Mouse (Mus musculus): Measurements from ENCODE around the gene Gemin5.
A peak's percentile ranks its signal among the peaks of the same experiment; 100 is the strongest.

Gene Gemin5

DNA sequence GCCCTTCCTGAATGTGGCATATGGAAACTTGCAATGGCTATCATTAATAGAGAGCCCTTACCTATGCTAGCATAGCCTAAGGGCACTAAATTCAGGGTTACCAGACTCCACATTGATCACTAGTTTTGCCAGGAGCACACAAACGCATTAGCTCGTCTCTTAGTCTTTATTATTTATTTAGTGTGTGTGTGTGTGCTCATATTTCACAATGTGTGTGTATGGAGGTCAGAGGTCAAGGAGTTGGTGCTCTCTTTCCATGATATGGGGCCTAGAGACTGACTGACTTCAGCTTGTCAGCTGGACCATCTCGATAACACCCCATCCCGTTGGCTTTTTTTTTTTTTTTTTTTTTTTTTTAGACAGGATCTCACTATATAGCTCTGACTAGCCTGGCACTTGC, 1.3 kb upstream of the Gemin5 start:
- DNase-seq: no peak

DNA sequence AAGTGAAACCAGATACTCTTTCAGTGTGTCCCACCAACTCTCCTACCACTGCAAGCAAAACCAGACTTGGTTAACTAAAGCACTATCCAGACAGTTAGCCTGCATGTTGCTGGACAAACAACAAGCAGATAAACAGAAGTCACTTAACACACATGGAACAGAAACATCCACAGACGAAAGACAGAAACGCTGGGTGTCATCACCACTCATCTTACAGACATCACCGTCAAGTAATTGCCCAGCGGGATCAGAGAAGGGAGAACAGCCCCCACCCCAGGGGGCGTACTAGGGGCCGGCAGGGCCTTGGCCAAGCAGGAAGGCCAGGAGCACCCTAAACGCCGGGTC, 545 bp downstream of the Gemin5 start:
- no peak for DNase-seq

GRCm38 (mm10) chr11:58165072-58165471, 3.3 kb downstream of the Gemin5 start:
- DNase-seq: no peak

DNA sequence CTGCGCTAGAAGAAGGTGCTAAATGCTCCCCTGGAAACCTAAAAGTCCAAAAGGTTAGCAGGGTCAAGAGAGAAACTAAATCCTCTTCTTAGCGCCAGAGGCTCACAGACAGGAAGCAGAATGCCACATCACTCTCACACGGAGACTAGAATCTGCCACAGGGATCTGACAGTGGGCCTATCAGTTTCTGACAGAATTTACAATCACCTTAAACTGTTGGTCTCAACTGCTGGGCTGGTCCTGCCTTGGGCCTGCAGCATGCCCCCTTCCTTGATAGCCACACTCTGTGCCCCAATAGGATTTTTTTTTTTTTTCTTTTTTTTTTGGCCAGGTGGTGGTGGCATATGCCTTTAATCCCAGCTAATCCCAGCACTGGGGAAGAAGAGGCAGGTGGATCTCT, 11.5 kb downstream of the Gemin5 start:
- DNase-seq: no peak

DNA sequence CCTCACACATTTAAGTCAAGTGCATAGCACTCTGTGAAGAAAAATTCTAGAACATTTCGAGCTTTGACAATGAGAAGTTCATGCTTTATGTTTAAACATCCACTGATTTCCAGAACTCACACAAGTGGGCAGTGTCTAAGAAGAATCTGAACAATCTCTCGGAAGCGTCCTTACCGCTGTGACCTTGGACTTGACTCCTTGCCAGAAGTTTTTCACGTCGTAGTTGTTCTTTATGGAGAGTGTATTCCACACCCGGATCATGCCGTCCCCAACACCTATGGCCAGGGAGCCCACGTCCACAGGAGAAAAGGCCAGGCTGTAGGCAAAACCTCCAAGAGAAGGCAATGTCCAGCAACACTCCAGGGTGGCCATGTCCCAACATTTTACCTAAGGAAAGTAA, 12.9 kb downstream of the Gemin5 start:
- DNase-seq: no peak

DNA sequence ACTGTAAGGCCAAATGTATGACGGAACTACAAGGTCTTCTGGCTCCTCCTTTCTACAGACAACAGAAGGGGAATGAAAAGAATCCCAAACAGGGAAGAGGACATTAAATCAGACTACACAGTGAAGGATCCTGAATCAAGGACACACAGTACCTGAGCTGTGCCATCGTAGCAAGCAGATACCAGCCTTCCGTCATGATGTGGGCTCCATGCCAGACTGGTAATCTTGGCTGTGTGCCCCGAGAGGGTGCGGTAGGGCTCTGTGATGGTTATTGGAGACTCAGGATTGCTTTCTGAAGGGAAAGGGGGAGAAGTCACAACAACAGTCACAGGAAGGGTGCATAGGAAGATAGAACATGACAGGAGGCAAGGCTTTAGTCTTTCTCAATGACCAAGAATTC, 22.1 kb downstream of the Gemin5 start:
- DNase-seq: no peak

DNA sequence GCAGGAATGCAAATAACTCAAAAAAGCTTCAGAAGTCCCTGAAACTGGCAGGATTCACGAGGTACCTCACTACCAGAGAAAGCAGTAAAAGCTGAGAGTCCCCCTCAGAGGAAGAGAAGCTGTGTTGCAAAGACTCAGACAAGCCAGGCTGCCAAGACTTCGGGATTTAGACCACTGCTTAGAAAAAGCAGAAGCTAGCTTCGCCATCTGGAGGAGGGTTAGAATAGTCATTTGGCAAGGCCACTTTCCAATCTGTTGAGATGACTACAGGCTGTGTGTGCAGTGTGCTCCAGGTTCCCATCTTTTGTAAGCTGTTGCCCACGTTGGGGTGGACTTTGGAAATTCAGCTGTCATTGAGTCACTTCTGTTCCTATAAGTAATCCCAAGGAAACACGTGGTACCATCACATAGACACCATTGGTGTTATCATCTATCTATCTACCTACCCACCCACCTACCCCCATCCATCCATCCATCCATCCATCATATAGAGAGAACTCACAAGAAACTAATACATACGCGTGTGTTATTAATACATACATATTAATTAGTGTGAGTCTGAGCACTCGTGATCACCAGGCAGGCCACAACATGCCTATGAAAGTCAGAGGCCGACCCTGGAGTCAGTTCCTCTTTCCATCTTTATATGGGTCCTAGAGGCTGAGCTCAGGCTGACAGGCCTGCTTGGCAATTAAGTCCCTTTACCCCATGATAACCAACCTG, 24.5 kb downstream of the Gemin5 start:
- DNase-seq: no peak

GRCm38 (mm10) chr11:58139466-58139865, 28.9 kb downstream of the Gemin5 start:
- DNase-seq: no peak

DNA sequence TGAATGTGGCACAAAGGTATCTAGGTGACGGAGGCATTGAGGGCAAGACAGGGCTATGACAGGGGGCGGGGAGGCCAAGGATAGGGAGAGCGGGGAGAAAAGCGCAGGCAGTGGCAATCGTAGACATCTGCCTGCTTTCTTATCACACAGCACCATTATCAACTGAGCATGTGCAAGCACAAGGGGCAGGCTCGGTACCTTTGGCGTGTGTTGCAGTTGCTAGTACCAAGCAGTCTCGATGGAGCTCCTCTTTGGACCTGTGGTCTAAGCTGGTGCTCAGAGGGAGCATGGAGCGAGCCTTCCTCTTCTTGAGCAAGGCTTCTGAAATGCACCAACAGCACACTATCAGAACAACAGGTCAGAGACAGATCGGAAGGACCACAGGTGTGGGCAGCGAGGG, 29.5 kb downstream of the Gemin5 start:
- no peak for DNase-seq

DNA sequence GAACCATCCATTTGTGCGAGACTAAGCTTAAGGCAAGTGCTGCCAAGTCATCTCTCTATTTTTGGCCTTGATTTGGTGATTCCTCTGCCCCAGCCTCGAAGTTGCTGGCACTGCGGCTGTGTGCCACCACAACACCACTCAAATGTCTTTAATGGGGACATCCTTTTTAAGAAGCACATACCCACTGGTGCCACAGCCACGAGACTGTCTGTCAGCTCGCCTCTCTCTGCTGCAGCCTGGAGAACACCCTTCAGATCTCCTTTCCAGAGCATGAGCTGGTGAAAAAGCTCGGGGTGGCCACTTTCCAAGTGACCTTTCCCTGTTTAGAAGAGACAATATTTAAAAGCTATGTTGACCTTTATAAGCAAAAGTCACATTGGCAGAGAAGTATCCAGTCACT, 31.7 kb downstream of the Gemin5 start:
- DNase-seq: no peak

- DNase-seq: no peak
Observed at GRCm38 (mm10) chr11:58135296-58135695, 33.0 kb downstream of the Gemin5 start.

- DNase-seq: no peak
Observed at GRCm38 (mm10) chr11:58134869-58135268, 33.5 kb downstream of the Gemin5 start.

GRCm38 (mm10) chr11:58132026-58132425, 36.3 kb downstream of the Gemin5 start:
- DNase-seq: no peak

DNA sequence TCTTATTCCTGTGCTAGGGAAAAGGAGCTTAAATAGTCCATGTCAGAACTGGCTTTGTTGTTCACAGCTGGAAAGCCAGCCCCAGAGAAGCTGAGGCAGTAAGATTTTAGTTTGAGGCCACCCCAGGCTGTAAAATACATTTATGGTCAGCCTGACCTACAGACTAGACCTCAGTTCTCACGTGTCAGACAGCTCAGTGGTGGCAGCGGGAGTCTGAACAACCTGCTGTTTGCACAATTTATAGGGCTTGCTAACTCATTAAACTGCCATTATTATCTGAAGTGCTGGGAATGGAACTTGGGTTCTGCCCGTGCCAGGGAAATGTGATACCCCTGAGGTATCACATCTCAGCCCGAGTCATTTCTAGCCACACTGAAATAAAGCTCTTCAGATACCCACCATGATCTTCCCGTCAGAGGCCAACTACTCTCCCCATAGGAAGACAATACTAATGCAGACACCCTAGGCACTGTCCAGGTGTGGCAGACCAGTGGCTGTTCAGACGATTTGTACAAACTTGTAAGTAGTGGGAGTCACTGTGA, 39.0 kb downstream of the Gemin5 start:
- DNase-seq: no peak

GRCm38 (mm10) chr11:58127544-58127943, 40.8 kb downstream of the Gemin5 start:
- DNase-seq: no peak

DNA sequence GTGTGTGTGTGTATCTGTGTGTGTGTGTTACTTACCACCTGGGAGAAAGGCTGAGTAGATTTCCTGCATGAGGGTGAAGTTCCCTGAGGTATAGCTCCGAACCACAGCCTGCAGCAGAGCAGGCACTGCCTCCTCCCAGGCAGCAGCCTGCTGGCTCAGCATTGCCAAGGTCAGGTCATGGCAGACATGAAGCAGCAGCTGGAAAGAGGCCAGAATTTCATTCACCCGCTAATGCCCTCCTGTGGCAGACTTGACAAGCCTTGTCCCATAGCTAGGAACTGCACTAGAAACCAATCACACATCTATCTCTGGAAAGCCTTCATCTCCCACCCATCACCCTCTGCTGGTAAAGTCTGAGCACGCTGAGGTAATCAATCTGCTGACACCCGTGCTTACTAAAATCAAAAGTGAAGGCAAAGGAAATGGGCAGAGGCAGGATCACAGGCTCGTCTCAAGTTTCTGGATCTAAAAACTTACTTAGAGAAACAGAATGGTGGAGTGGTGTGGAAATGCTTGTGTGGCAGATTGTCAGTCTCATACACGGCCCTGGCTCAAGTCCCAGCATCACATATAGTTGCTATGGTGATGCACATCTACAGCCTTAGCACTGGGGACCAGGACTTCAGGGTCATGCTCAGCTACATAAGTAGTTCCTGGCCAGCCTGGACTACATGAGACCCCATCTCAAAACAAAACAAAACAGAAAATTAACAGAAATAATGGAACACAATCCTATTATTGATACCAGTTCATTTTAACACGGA, 41.8 kb downstream of the Gemin5 start:
- DNase-seq: peak; percentile 35 to 54

DNA sequence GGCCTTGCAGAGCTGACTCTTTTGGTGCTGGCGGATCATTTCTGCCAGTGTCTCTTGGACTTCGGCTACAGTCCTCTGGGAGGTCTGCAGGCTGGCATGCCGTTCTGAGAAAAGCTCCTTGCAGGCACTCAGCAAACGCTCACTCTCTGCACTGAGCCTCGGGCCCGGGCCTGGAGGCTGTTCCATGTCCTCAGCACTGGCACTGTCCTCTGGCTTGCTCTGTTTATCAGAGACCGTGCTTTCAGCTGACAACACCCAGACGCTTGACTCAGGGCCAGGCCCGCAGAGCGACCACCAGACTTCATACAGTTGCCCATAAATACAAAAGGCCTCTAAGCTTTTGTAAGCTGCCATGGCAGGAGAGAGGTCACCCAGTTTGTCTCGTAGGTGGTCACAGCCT, 43.3 kb downstream of the Gemin5 start:
- no peak for DNase-seq

- no peak for DNase-seq
Observed at GRCm38 (mm10) chr11:58123711-58124110, 44.6 kb downstream of the Gemin5 start.

GRCm38 (mm10) chr11:58121351-58121750, 47.0 kb downstream of the Gemin5 start:
- no peak for DNase-seq

DNA sequence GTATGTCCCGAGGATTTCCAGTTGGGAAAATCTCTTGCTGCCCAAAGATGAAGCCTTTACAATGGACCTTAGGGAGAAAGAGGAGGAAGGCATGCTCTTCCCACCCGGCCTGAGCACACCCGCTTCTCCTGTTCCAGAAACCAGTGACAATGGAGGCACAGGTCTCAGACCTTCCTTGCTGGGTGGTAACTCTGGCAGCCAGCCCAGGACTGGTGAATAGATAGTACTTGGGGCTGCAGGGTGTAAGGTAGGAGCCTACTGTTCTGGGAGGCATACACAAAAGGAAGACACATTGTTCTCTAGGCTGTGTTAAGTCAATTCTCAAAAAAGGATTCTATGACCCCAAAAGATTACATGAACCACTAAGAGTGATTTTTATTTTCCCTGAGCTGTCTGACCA, 47.7 kb downstream of the Gemin5 start:
- no peak for DNase-seq

GRCm38 (mm10) chr11:58117044-58117652, 51.2 kb downstream of the Gemin5 start:
- no peak for DNase-seq

DNA sequence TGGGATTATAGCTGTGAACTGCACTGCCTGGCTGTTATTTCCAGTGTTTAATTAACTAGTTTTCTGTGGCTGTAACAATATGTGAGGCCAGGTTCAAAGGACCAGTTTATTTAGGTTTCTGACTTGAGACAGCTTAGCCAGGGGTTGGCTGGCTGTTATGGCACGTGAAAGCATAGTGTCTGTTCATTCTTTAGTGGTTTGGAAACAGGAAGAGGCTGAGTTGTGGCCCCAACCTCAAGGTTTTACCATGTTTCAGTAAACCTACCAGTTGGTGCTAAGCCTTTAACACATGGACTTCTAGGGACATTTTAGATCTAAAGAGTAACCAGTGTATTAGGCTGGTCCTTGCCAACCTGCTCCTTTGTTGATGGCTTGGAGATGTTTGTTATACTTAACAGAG, 51.8 kb downstream of the Gemin5 start:
- no peak for DNase-seq

DNA sequence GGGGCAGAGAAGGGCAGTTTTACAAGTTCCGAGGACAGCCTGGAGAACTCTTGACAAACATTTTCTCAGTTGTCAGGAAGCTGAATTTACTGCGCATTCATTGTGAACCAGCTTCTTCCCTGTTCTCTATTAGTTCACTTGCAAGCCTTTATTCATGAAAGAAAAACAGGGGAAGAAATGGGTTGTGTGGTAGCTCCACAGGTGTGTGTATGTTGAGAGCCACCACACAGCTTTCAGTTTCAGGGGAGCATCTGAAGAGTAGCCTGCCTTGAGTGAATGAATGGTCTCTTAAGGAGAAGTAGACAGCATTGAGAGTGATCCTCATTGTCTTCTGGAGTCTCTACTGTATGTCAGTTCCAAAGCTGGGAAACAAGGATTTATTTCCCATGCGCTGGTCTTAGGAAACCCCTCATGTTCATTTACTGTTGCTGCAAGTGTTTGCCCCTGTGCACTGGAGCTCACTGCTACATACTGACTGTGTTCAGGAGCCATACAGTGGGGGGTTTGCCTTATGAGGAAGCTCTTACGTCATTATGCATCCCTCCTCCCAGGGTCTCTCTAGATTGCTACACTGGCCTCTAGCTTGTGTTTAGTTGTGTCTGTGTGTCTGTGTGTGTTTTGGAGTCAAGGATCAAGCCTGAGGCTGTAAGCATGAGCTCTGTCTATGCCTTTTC, 60.5 kb downstream of the Gemin5 start:
- DNase-seq: no peak

Measured in lung, adult 18-20 months (tissue).